Mouse (Mus musculus): ENCODE measurements around the gene Klhl7. TPM values are rescaled to one million over a fixed set of nuclear protein-coding genes. Genes with fewer than 3 reads are reported as not detected.

Klhl7 gene
- polyA plus RNA-seq, 1 experiment from 2014 or later: 184 TPM

GRCm38 (mm10) chr5:24063545-24063944 lies 36.9 kb upstream of the Klhl7 start:
- ATAC-seq (no peak), DNase-seq (ENCODE audit: low spot score) (no peak)
- no peaks in the 10 kb centered on the region for H3K27me3 ChIP-seq (replicated peaks; ENCODE audit: control insufficient read depth, insufficient read depth, low read length)
- no peak overlapping the region for H3K27ac ChIP-seq (ENCODE audit: low read depth, low read length)
- no peak overlapping the region for H3K4me2 ChIP-seq (ENCODE audit: low read length)
- H3K9ac ChIP-seq (ENCODE audit: low read length): no peak overlapping the region
- H3K4me3 ChIP-seq (ENCODE audit: low read depth, low read length): no peak overlapping the region
- H3K9me3 ChIP-seq (replicated peaks; ENCODE audit: control insufficient read depth, low read length): no peaks in the 10 kb centered on the region
- no peaks in the 10 kb centered on the region for H3K4me1 ChIP-seq (ENCODE audit: control insufficient read depth, insufficient read depth, low read length)
- no peaks in the 10 kb centered on the region for H3K36me3 ChIP-seq (ENCODE audit: control insufficient read depth, insufficient read depth, low read length)
- WGBS: 83% methylated on average over 4 of the region's 4 CpGs

GRCm38 (mm10) chr5:24068955-24069354 lies 31.4 kb upstream of the Klhl7 start:
- 91% methylated on average over 6 of the region's 6 CpGs for WGBS
- Histone ChIP-seq H3K9me3 (replicated peaks; ENCODE audit: control insufficient read depth, low read length) (no peaks in the 10 kb centered on the region), H3K4me3 (ENCODE audit: low read depth, low read length) (no peak overlapping the region), H3K36me3 (ENCODE audit: control insufficient read depth, insufficient read depth, low read length) (no peaks in the 10 kb centered on the region), H3K4me2 (ENCODE audit: low read length) (no peak overlapping the region), H3K9ac (ENCODE audit: low read length) (no peak overlapping the region), H3K27ac (ENCODE audit: low read depth, low read length) (no peak overlapping the region), H3K4me1 (ENCODE audit: control insufficient read depth, insufficient read depth, low read length) (no peaks in the 10 kb centered on the region), H3K27me3 (replicated peaks; ENCODE audit: control insufficient read depth, insufficient read depth, low read length) (no peaks in the 10 kb centered on the region)
- DNase-seq (ENCODE audit: low spot score) (no peak), ATAC-seq (no peak)

DNA sequence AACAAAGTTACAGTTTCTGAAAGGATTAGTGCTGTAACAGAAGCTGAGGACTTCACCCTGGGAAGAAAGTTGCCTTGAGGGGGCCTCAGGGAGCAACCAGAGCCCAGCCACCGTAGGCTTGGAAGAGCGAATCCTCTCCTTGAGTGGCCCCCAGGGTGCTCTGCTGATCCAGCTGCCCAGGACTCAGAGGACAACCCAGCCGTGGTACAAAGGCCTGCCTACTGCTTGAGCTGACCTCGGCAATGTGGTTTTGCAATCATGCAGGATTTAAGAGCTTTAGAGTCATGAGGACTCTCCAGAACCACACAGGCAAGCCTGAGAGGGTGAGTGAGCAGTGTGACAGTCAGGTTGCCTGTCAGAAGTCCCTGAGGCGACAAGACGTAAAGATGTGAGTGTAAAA lies 28.4 kb upstream of the Klhl7 start:
- Histone ChIP-seq H3K4me2 (ENCODE audit: low read length) (no peak overlapping the region), H3K27ac (ENCODE audit: low read depth, low read length) (no peak overlapping the region), H3K4me1 (ENCODE audit: control insufficient read depth, insufficient read depth, low read length) (peaks cover 2% of the 10 kb centered on the region; the same call in 1 of the 2 replicates), H3K27me3 (replicated peaks; ENCODE audit: control insufficient read depth, insufficient read depth, low read length) (no peaks in the 10 kb centered on the region), H3K36me3 (ENCODE audit: control insufficient read depth, insufficient read depth, low read length) (no peaks in the 10 kb centered on the region), H3K9me3 (replicated peaks; ENCODE audit: control insufficient read depth, low read length) (no peaks in the 10 kb centered on the region), H3K9ac (ENCODE audit: low read length) (no peak overlapping the region), H3K4me3 (ENCODE audit: low read depth, low read length) (no peak overlapping the region)
- DNase-seq (ENCODE audit: low spot score) (no peak), ATAC-seq (no peak)
- WGBS: 73% methylated on average over 6 of the region's 6 CpGs

DNA sequence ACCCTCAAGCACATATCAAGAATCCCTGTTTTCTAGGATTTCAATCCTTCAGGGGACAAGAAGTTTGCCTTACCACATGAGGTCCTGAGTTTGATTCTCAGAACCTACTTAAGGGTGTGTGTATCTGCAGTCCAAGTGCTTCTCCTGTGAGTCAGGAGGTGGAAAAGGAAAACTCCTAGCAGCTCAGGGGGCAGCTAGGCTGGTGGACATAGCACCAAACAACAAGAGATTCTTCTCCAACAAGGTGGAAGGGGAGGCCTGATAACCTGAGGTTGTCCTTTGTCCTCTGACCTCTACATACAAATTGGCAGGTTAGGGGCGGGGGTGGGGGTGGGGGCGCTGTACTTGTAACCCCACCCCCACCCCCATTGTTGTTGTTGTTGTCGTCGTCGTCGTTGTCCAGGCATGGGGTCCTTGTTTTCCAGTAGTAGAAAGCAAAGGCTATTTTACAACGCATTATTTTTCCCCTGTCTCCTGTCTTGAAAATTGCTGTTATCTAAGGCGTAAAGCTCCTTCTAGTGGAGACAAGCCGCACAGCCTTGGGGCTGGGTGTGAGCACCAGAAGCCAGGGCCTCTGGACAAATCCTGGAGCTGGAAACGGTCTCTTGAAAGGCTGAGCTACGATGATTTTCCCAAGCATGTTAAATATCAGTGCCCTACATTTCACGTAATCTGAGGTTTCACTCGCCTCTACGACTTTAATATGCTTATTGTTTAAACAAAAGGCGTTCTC lies 23.3 kb upstream of the Klhl7 start:
- Histone ChIP-seq H3K9me3 (replicated peaks; ENCODE audit: control insufficient read depth, low read length) (no peaks in the 10 kb centered on the region), H3K4me2 (ENCODE audit: low read length) (peak overlapping the region; percentile 43), H3K27me3 (replicated peaks; ENCODE audit: control insufficient read depth, insufficient read depth, low read length) (no peaks in the 10 kb centered on the region), H3K9ac (ENCODE audit: low read length) (peak overlapping the region; percentile 53; the same call in 1 of the 2 replicates), H3K36me3 (ENCODE audit: control insufficient read depth, insufficient read depth, low read length) (no peaks in the 10 kb centered on the region), H3K4me3 (ENCODE audit: low read depth, low read length) (no peak overlapping the region; the same call in 1 of the 2 replicates), H3K4me1 (ENCODE audit: control insufficient read depth, insufficient read depth, low read length) (peaks cover 4% of the 10 kb centered on the region; the same call in 1 of the 2 replicates), H3K27ac (ENCODE audit: low read depth, low read length) (peak overlapping the region; percentile 67; the same call in 1 of the 2 replicates)
- ATAC-seq: peak; percentile 91
- WGBS: 3% methylated on average over 15 of the region's 15 CpGs
- peak; percentile 92 for DNase-seq (ENCODE audit: low spot score)

- H3K27me3 ChIP-seq (replicated peaks; ENCODE audit: control insufficient read depth, insufficient read depth, low read length): no peaks in the 10 kb centered on the region
- WGBS: 27% methylated on average over 7 of the region's 7 CpGs
- no peaks in the 10 kb centered on the region for H3K9me3 ChIP-seq (replicated peaks; ENCODE audit: control insufficient read depth, low read length)
- H3K4me1 ChIP-seq (ENCODE audit: control insufficient read depth, insufficient read depth, low read length): peaks cover 4% of the 10 kb centered on the region; the same call in 1 of the 2 replicates
- ATAC-seq (peak; percentile 33), DNase-seq (ENCODE audit: low spot score) (no peak)
- H3K27ac ChIP-seq (ENCODE audit: low read depth, low read length): no peak overlapping the region
- no peak overlapping the region; the same call in 1 of the 2 replicates for H3K4me3 ChIP-seq (ENCODE audit: low read depth, low read length)
- H3K9ac ChIP-seq (ENCODE audit: low read length): no peak overlapping the region
- peak overlapping the region; percentile 43; the same call in 1 of the 2 replicates for H3K4me2 ChIP-seq (ENCODE audit: low read length)
- no peaks in the 10 kb centered on the region for H3K36me3 ChIP-seq (ENCODE audit: control insufficient read depth, insufficient read depth, low read length)
Measured at GRCm38 (mm10) chr5:24077739-24078306, 22.6 kb upstream of the Klhl7 start.

DNA sequence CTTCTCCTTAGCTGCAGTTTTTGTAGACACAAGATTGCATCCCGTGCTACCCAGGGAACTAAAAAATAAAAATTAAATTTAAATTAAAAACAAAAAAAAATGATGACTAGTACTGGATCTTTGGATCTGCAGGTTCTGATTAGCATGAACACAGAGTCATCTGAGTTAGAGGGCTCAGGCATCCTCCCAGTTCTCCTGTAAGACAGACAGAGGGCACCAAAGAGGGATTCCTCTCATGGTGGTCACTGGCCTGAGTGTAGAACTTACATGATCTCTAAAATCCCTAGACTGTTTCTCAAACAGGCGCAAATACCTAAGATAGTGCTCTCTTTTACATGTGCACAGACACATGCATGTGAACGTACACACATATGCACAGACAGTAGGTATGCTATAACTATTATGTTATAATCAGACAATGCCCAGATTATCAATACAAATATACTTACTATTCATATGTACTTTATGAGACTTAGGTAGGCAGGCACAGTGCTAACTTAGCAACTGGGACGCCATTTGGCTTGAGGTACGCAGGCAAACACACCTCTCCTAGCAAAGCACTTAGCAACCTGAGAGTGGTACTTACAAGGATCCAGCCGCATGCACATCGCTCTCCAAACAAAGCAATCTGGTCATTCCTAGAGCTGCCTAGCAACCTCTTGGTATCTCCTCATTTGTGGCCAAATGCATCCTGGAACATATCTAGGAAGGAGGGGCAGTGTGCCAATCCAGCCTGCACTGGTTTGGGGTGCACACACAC lies 21.8 kb upstream of the Klhl7 start:
- H3K27ac ChIP-seq (ENCODE audit: low read depth, low read length): no peak overlapping the region
- H3K9ac ChIP-seq (ENCODE audit: low read length): no peak overlapping the region
- no peaks in the 10 kb centered on the region for H3K9me3 ChIP-seq (replicated peaks; ENCODE audit: control insufficient read depth, low read length)
- ATAC-seq: no peak
- no peak for DNase-seq (ENCODE audit: low spot score)
- H3K4me2 ChIP-seq (ENCODE audit: low read length): no peak overlapping the region
- no peak overlapping the region for H3K4me3 ChIP-seq (ENCODE audit: low read depth, low read length)
- peaks cover 4% of the 10 kb centered on the region; the same call in 1 of the 2 replicates for H3K4me1 ChIP-seq (ENCODE audit: control insufficient read depth, insufficient read depth, low read length)
- H3K36me3 ChIP-seq (ENCODE audit: control insufficient read depth, insufficient read depth, low read length): no peaks in the 10 kb centered on the region
- WGBS: 81% methylated on average over 7 of the region's 7 CpGs
- no peaks in the 10 kb centered on the region for H3K27me3 ChIP-seq (replicated peaks; ENCODE audit: control insufficient read depth, insufficient read depth, low read length)

DNA sequence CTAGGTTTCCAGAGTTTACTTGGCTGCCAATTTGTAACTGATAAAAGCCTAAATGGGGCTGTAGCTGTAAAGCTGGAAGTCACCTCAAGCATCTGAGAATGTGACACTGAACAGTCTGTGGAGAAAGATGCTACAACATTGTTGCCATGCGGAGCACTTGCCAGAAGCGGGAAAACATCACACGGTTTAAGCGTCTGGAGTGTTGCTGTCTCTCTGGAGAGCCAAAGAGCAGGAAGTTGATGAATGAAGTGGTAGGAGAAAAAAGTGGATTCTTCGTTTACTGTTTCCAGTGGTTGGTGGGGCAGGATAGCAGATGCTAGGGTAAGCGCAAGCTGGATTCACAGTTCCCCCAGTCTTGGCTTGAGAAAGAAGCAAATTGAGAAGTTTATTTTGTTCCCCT lies 19.6 kb upstream of the Klhl7 start:
- H3K36me3 ChIP-seq (ENCODE audit: control insufficient read depth, insufficient read depth, low read length): no peaks in the 10 kb centered on the region
- H3K27ac ChIP-seq (ENCODE audit: low read depth, low read length): no peak overlapping the region
- H3K9me3 ChIP-seq (replicated peaks; ENCODE audit: control insufficient read depth, low read length): no peaks in the 10 kb centered on the region
- peaks cover 4% of the 10 kb centered on the region; the same call in 1 of the 2 replicates for H3K4me1 ChIP-seq (ENCODE audit: control insufficient read depth, insufficient read depth, low read length)
- WGBS: 70% methylated on average over 6 of the region's 6 CpGs
- DNase-seq (ENCODE audit: low spot score) (no peak), ATAC-seq (no peak)
- no peak overlapping the region for H3K4me2 ChIP-seq (ENCODE audit: low read length)
- H3K27me3 ChIP-seq (replicated peaks; ENCODE audit: control insufficient read depth, insufficient read depth, low read length): no peaks in the 10 kb centered on the region
- no peak overlapping the region for H3K4me3 ChIP-seq (ENCODE audit: low read depth, low read length)
- no peak overlapping the region for H3K9ac ChIP-seq (ENCODE audit: low read length)

GRCm38 (mm10) chr5:24084835-24085234 lies 15.6 kb upstream of the Klhl7 start:
- Histone ChIP-seq H3K4me1 (ENCODE audit: control insufficient read depth, insufficient read depth, low read length) (no peaks in the 10 kb centered on the region; the same call in 1 of the 2 replicates), H3K4me2 (ENCODE audit: low read length) (no peak overlapping the region), H3K36me3 (ENCODE audit: control insufficient read depth, insufficient read depth, low read length) (no peaks in the 10 kb centered on the region), H3K4me3 (ENCODE audit: low read depth, low read length) (no peak overlapping the region), H3K9ac (ENCODE audit: low read length) (no peak overlapping the region), H3K27ac (ENCODE audit: low read depth, low read length) (no peak overlapping the region), H3K9me3 (replicated peaks; ENCODE audit: control insufficient read depth, low read length) (no peaks in the 10 kb centered on the region), H3K27me3 (replicated peaks; ENCODE audit: control insufficient read depth, insufficient read depth, low read length) (no peaks in the 10 kb centered on the region)
- WGBS: 63% methylated on average over 4 of the region's 4 CpGs
- DNase-seq (ENCODE audit: low spot score) (no peak), ATAC-seq (no peak)

Data from forebrain, embryonic 14.5 days (tissue).